Mouse (Mus musculus) spleen, adult 2 months (tissue): ENCODE measurements around the gene Itfg1.

Experiments
- CTCF ChIP-seq: fragments of 200-500 bp; IDR thresholded peaks from 2 replicates; pipeline ENCODE4 v1.5.1; 2011; ENCODE audit warnings: mild to moderate bottlenecking, inconsistent platforms; ENCODE audit not compliant: insufficient read depth, insufficient read length, insufficient replicate concordance; ENCODE audit errors: extremely low read depth
- POLR2A ChIP-seq: fragments of 200-500 bp; IDR thresholded peaks from 2 replicates; pipeline ENCODE4 v1.6.1; 2011; ENCODE audit warnings: low read depth, low read length, inconsistent platforms

DNA sequence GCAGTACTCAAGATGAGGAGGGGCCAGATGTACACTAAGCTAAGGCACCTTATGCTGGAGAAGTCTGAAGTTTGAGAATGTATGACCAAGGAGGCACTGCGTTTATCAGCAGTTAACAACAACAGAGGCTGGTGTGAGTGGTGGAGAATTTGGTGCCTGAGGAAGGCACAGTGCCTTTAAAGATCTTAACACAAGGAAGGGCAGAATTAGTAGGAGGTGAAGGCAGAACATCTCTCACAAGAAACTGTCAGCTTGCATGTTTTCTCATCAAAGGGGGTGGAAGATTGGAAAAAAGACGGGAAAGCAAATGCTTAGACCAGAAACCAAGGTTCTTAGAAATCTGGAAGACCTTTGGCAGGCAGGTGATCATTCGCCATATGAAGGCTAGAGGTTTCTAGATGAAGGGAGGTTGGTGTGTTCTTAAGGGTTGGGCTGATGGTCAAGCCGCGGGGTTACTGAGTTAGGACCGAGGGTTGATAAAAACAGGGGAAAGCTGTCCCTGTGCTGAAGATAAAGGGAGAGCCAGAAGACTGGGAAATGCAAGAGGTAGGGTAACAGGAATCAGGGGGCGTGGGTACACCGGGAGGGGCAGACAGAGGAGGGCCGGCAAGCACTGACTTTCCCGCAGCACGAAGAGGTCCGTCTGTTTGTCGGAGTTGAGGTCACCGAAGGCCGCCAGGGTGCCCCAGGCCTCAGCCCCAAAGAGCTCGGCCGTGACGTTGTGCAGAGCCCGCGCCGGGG lies 635 bp downstream of the Itfg1 start:
- TF ChIP-seq POLR2A (no peak), CTCF (no peak)
